Mouse (Mus musculus) testis, adult 2 months (tissue): ENCODE measurements around the gene Elovl6.

Experiments
- CTCF ChIP-seq: fragments of 200-500 bp; IDR thresholded peaks from 2 replicates; pipeline ENCODE4 v1.5.1; 2012; ENCODE audit warnings: low read depth, mild to moderate bottlenecking, inconsistent platforms, low read length, moderate library complexity; ENCODE audit not compliant: control insufficient read depth, insufficient read depth, insufficient replicate concordance
- POLR2A ChIP-seq: fragments of 200-500 bp; IDR thresholded peaks from 2 replicates; pipeline ENCODE4 v1.6.1; 2012; ENCODE audit warnings: low read depth, mild to moderate bottlenecking, inconsistent platforms, low read length, moderate library complexity; ENCODE audit not compliant: control insufficient read depth

GRCm38 (mm10) chr3:129581024-129581423 lies 48.9 kb downstream of the Elovl6 start:
- TF ChIP-seq POLR2A (no peak), CTCF (no peak)
